Mouse (Mus musculus): ENCODE data around the gene Pakap.

The Pakap gene

GRCm38 (mm10) chr4:57812075-57812474 lies 244.1 kb downstream of the Pakap start:
- DNase-seq: no peak

- peak; percentile 31 for DNase-seq
These were observed 245.1 kb downstream of the Pakap start for GRCm38 (mm10) chr4:57812916-57813575.

- no peak for DNase-seq
These were observed 245.6 kb downstream of the Pakap start for GRCm38 (mm10) chr4:57813576-57813945.

- no peak for DNase-seq
These were observed 247.4 kb downstream of the Pakap start for GRCm38 (mm10) chr4:57815355-57815754.

GRCm38 (mm10) chr4:57816146-57816545 lies 248.2 kb downstream of the Pakap start:
- DNase-seq: no peak

- DNase-seq: no peak
These were observed 252.9 kb downstream of the Pakap start for GRCm38 (mm10) chr4:57820839-57821374.

- DNase-seq: no peak
These were observed 253.8 kb downstream of the Pakap start for GRCm38 (mm10) chr4:57821556-57822356.

- no peak for DNase-seq
These were observed 254.7 kb downstream of the Pakap start for GRCm38 (mm10) chr4:57822641-57823040.

- DNase-seq: no peak
These were observed 256.8 kb downstream of the Pakap start for GRCm38 (mm10) chr4:57824626-57825240.

GRCm38 (mm10) chr4:57826272-57826671 lies 258.3 kb downstream of the Pakap start:
- no peak for DNase-seq

GRCm38 (mm10) chr4:57829131-57829530 lies 261.2 kb downstream of the Pakap start:
- DNase-seq: no peak

GRCm38 (mm10) chr4:57829740-57830139 lies 261.8 kb downstream of the Pakap start:
- no peak for DNase-seq

GRCm38 (mm10) chr4:57832318-57832717 lies 264.3 kb downstream of the Pakap start:
- DNase-seq: no peak

GRCm38 (mm10) chr4:57833060-57833459 lies 265.1 kb downstream of the Pakap start:
- no peak for DNase-seq

- no peak for DNase-seq
These were observed 266.2 kb downstream of the Pakap start for GRCm38 (mm10) chr4:57834141-57834540.

- DNase-seq: no peak
These were observed 269.1 kb downstream of the Pakap start for GRCm38 (mm10) chr4:57837089-57837488.

- no peak for DNase-seq
These were observed 271.4 kb downstream of the Pakap start for GRCm38 (mm10) chr4:57839343-57839742.

GRCm38 (mm10) chr4:57841911-57842310 lies 273.9 kb downstream of the Pakap start:
- DNase-seq: no peak

- DNase-seq: peak; percentile 21
These were observed 274.7 kb downstream of the Pakap start for GRCm38 (mm10) chr4:57842472-57843305.

GRCm38 (mm10) chr4:57845031-57845431 lies 277.1 kb downstream of the Pakap start:
- peak; percentile 86 for DNase-seq

- peak; percentile 33 for DNase-seq
These were observed 277.7 kb downstream of the Pakap start for GRCm38 (mm10) chr4:57845541-57846210.

GRCm38 (mm10) chr4:57846381-57846990 lies 278.5 kb downstream of the Pakap start:
- no peak for DNase-seq

Measured in kidney, adult 18-20 months (tissue).